8 mouse cellular contexts compared by ENCODE assay signal in the genomic region with DNA sequence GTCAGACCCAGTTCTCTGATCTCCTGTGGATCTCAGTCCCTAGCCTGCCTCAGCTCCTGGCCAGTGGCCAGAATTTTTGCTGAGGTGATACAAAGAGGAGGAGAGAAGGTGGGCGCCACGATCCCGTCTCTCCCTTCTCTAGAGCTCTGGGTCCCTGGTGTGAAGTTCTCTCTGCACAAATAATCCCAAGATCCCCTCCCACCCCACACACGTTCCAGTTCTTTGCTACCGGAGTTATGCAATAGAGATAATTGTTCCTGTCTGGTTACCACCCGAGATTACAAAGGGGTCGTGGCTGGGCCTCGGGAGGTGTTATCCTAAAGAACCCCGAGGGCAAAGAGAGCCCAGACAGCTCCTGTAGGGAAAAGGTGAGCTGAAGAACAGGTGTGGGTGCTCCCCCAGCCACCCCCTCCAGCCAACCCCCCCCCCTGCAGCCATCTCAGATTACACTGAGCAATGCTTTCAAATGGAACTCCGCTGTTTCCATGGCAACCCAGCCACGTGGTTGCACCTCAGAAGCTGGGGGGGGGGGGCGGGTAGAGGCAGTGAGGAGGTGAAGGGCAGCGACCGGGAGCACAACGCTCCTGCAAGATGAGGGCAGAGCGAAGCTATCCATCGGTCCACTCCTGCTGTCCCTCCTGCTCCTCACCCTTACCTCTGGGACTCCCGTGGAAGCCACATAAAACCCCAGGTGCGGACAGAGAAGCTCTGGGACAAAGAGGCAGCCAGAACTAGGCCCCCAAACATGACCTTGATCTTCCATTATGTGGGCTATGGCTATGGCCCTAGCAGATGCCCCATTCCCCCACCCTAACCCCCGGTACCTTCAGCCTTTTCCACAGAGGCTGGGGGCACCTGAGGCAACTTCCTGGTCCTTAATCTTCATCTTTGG.
DNase-seq lines count a peak whose midpoint lies in the region; ATAC-seq and TF ChIP-seq lines count a peak whose summit lies in the region.

No protein-coding gene starts in this region.

- H3K27me3 ChIP-seq in heart, embryonic 16.5 days (ENCODE audit: control insufficient read depth, insufficient read depth, low read length) = no peaks in the 10 kb centered on the region
- no peaks in the 10 kb centered on the region for H3K27me3 ChIP-seq in midbrain, embryonic 14.5 days (ENCODE audit: control insufficient read depth, insufficient read depth, low read length)

- H3K9me3 ChIP-seq in heart, embryonic 16.5 days (replicated peaks; ENCODE audit: control insufficient read depth, low read length) = no peaks in the 10 kb centered on the region; the same call in 1 of the 2 replicates
- H3K9me3 ChIP-seq in midbrain, embryonic 14.5 days (ENCODE audit: control insufficient read depth, low read length) = no peaks in the 10 kb centered on the region

- H3K27ac ChIP-seq in heart, embryonic 16.5 days (ENCODE audit: low read length) = no peak overlapping the region
- peak overlapping the region; percentile 99 for H3K27ac ChIP-seq in midbrain, embryonic 14.5 days (replicated peaks; ENCODE audit: low read depth, low read length)

- no peak for TF ChIP-seq POLR2A in lung, adult 2 months (IDR thresholded peaks at IDR 0.05; ENCODE audit: borderline replicate concordance, extremely low read depth, low read depth, low read length)

- H3K9ac ChIP-seq in heart, embryonic 16.5 days (ENCODE audit: low read length) = peak overlapping the region; percentile 23; the same call in 1 of the 2 replicates
- peak overlapping the region; percentile 38; the same call in 1 of the 2 replicates for H3K9ac ChIP-seq in midbrain, embryonic 14.5 days (replicated peaks; ENCODE audit: low read length)

- no peaks in the 10 kb centered on the region for H3K36me3 ChIP-seq in heart, embryonic 16.5 days (ENCODE audit: control insufficient read depth, insufficient read depth)
- H3K36me3 ChIP-seq in midbrain, embryonic 14.5 days (ENCODE audit: control insufficient read depth, insufficient read depth, low read length) = no peaks in the 10 kb centered on the region

- peaks cover 20% of the 10 kb centered on the region for H3K4me1 ChIP-seq in lung, adult 2 months (ENCODE audit: control insufficient read depth, insufficient read depth, low read length)
- peaks cover 68% of the 10 kb centered on the region for H3K4me1 ChIP-seq in heart, embryonic 16.5 days (ENCODE audit: control insufficient read depth, insufficient read depth, low read length)
- peaks cover 91% of the 10 kb centered on the region for H3K4me1 ChIP-seq in midbrain, embryonic 14.5 days (ENCODE audit: control insufficient read depth, insufficient read depth, low read length)

- ATAC-seq in heart, embryonic 16.5 days (replicated peaks; ENCODE audit: extremely low read depth, insufficient read depth, low FRiP score) = no peak
- ATAC-seq in midbrain, embryonic 14.5 days (ENCODE audit: low FRiP score, low TSS enrichment) = peak; percentile 44

- no peak overlapping the region for H3K4me3 ChIP-seq in lung, adult 2 months (replicated peaks; ENCODE audit: extremely low read depth, low read depth, low read length)
- no peak overlapping the region for H3K4me3 ChIP-seq in heart, embryonic 16.5 days (ENCODE audit: low read length)
- no peak overlapping the region for H3K4me3 ChIP-seq in midbrain, embryonic 14.5 days (replicated peaks; ENCODE audit: low read depth, low read length)

- TF ChIP-seq CTCF in lung, adult 2 months (IDR thresholded peaks at IDR 0.05; ENCODE audit: insufficient read depth, low read length) = no peak

- peak; percentile 45 for DNase-seq in lung, adult 2 months
- DNase-seq in lung, postnatal 14 days = no peak
- DNase-seq in cerebellum, adult 9-10 months = peak; percentile 81
- DNase-seq in layer of hippocampus, postnatal 36 days = peak; percentile 37 to 49
- DNase-seq in midbrain, embryonic 14.5 days = peak; percentile 94
- DNase-seq in yolk sac, embryonic 10.5 days (ENCODE audit: low spot score) = peak; percentile 40
- no peak for DNase-seq in spleen, postnatal 4 days (ENCODE audit: low spot score in 2 of 2)

- 31% methylated on average over 19 of the region's 20 CpGs for WGBS in lung, adult 2 months
- 15% methylated on average over 19 of the region's 20 CpGs for WGBS in heart, embryonic 16.5 days
- under 1% methylated on average over 19 of the region's 20 CpGs for WGBS in midbrain, embryonic 14.5 days

- H3K4me2 ChIP-seq in heart, embryonic 16.5 days (ENCODE audit: low read depth, low read length) = peak overlapping the region; percentile 16; the same call in 1 of the 2 replicates
- H3K4me2 ChIP-seq in midbrain, embryonic 14.5 days (ENCODE audit: low read length) = peak overlapping the region; percentile 53

Comparison
In these comparisons a context has a peak if more than half of its experiments do, and no peak if none do; other contexts are left out.
1. DNase-seq: peak in lung, adult 2 months (single experiment), cerebellum, adult 9-10 months (single experiment), layer of hippocampus, postnatal 36 days (2 of 2), midbrain, embryonic 14.5 days (single experiment) and yolk sac, embryonic 10.5 days (single experiment); none in lung, postnatal 14 days (single experiment) and spleen, postnatal 4 days (0 of 2).